Mouse (Mus musculus) MEL (cell line): ENCODE measurements around the gene Rspo1. TPM values are rescaled to one million over a fixed set of nuclear protein-coding genes. Genes with fewer than 3 reads are reported as not detected.

Experiments used
- DNase-seq: peaks from one replicate; pipeline ENCODE4 v3.0.0; 2011; ENCODE audit warnings: low read depth, low spot score
- H3K27ac ChIP-seq: 2 replicates; pipeline ENCODE4 v1.5.1; 2012; ENCODE audit warnings: low read depth, mild to moderate bottlenecking, control low read depth, low read length, moderate library complexity; ENCODE audit not compliant: control insufficient read depth
- H3K27me3 ChIP-seq, 2 experiments: fragments of 150-350 bp in 1 of 2; sonication (generic) in 1 of 2; 2 replicates each; pipeline ENCODE4 v1.6.1; 2012; ENCODE audit warnings: low read length in 2 of 2, mild to moderate bottlenecking in 2 of 2, improper control_type of control experiment in 1 of 2, moderate library complexity in 1 of 2; ENCODE audit not compliant: insufficient read depth in 2 of 2, control insufficient read depth in 1 of 2
- H3K36me3 ChIP-seq, 2 experiments: 2 replicates each; pipeline ENCODE4 v1.6.1; 2012 to 2014; ENCODE audit warnings: low read length in 2 of 2, improper control_type of control experiment in 1 of 2, inconsistent platforms in 1 of 2, mild to moderate bottlenecking in 1 of 2; ENCODE audit not compliant: insufficient read depth in 2 of 2, control insufficient read depth in 1 of 2
- H3K4me1 ChIP-seq, 2 experiments: fragments of 150-350 bp in 1 of 2; sonication (generic) in 1 of 2; 2 replicates each; pipeline ENCODE4 v1.6.1; 2012; ENCODE audit warnings: low read length in 2 of 2, improper control_type of control experiment in 1 of 2, mild to moderate bottlenecking in 1 of 2; ENCODE audit not compliant: insufficient read depth in 2 of 2, control insufficient read depth in 1 of 2
- H3K4me3 ChIP-seq, 2 experiments: fragments of 150-350 bp in 1 of 2; sonication (generic) in 1 of 2; 2 replicates each; pipeline ENCODE4 v1.5.1; 2012; ENCODE audit warnings: low read depth in 2 of 2, low read length in 2 of 2, mild to moderate bottlenecking in 2 of 2, moderate library complexity in 2 of 2, control low read depth in 1 of 2, improper control_type of control experiment in 1 of 2; ENCODE audit not compliant: control insufficient read depth in 1 of 2, insufficient read depth in 1 of 2
- H3K79me2 ChIP-seq: 2 replicates; pipeline ENCODE4 v1.6.1; 2012; ENCODE audit warnings: mild to moderate bottlenecking, low read length, moderate library complexity; ENCODE audit not compliant: control insufficient read depth, poor library complexity, insufficient read depth
- H3K9ac ChIP-seq: 2 replicates; pipeline ENCODE4 v1.6.1; 2012; ENCODE audit warnings: low read depth, mild to moderate bottlenecking, control low read depth, low read length, moderate library complexity; ENCODE audit not compliant: control insufficient read depth, poor library complexity, severe bottlenecking
- H3K9me3 ChIP-seq: fragments of 150-350 bp; sonication (generic); replicated peaks from 2 replicates; pipeline ENCODE4 v1.6.1; 2012; ENCODE audit warnings: mild to moderate bottlenecking, low read length, improper control_type of control experiment, moderate library complexity; ENCODE audit not compliant: insufficient read depth
- CHD1 ChIP-seq: IDR thresholded peaks from 2 replicates; pipeline ENCODE4 v1.6.1; 2012; ENCODE audit warnings: low read depth, mild to moderate bottlenecking, inconsistent platforms, low read length, improper control_type of control experiment
- CTCF ChIP-seq, 3 experiments: IDR thresholded peaks in 2 of 3; conservative IDR thresholded peaks in 1 of 3; 2 replicates each; pipeline ENCODE4 v1.5.1; 2011 to 2012; ENCODE audit warnings: low read length in 3 of 3, low read depth in 2 of 3, mild to moderate bottlenecking in 2 of 3, improper control_type of control experiment in 1 of 3, inconsistent platforms in 1 of 3, mixed read lengths in 1 of 3, moderate library complexity in 1 of 3; ENCODE audit not compliant: control insufficient read depth in 1 of 3, insufficient read depth in 1 of 3, poor library complexity in 1 of 3, severe bottlenecking in 1 of 3
- GATA1 ChIP-seq: IDR thresholded peaks from 2 replicates; pipeline ENCODE4 v1.6.1; 2011; ENCODE audit warnings: low read depth, low read length, improper control_type of control experiment
- HCFC1 ChIP-seq: IDR thresholded peaks from 2 replicates; pipeline ENCODE4 v1.6.1; 2012; ENCODE audit warnings: low read depth, mild to moderate bottlenecking, inconsistent platforms, low read length, improper control_type of control experiment, moderate library complexity
- MAFK ChIP-seq: IDR thresholded peaks from 2 replicates; pipeline ENCODE4 v1.6.1; 2011; ENCODE audit warnings: low read depth, mild to moderate bottlenecking, low read length, improper control_type of control experiment, borderline replicate concordance
- MAX ChIP-seq: IDR thresholded peaks from 2 replicates; pipeline ENCODE4 v1.6.1; 2011; ENCODE audit warnings: low read length, improper control_type of control experiment
- MXI1 ChIP-seq: IDR thresholded peaks from 2 replicates; pipeline ENCODE4 v1.6.1; 2011; ENCODE audit warnings: mild to moderate bottlenecking, low read depth, low read length, improper control_type of control experiment
- POLR2A ChIP-seq, 2 experiments: IDR thresholded peaks; 2 replicates each; pipeline ENCODE4 v1.6.1; 2011 to 2012; ENCODE audit warnings: low read length in 2 of 2, mild to moderate bottlenecking in 2 of 2, control low read depth in 1 of 2, improper control_type of control experiment in 1 of 2, low read depth in 1 of 2, moderate library complexity in 1 of 2; ENCODE audit not compliant: control insufficient read depth in 1 of 2, insufficient read depth in 1 of 2, poor library complexity in 1 of 2
- POLR2AphosphoS5 ChIP-seq: IDR thresholded peaks from 2 replicates; pipeline ENCODE4 v1.6.1; 2012; ENCODE audit warnings: low read depth, borderline replicate concordance, mild to moderate bottlenecking, inconsistent platforms, low read length, moderate library complexity, mixed read lengths
- RAD21 ChIP-seq: IDR thresholded peaks from 2 replicates; pipeline ENCODE4 v1.6.1; 2011; ENCODE audit warnings: mild to moderate bottlenecking, low read depth, low read length, improper control_type of control experiment
- SMC3 ChIP-seq: IDR thresholded peaks from 2 replicates; pipeline ENCODE4 v1.6.1; 2011; ENCODE audit warnings: low read depth, low read length, improper control_type of control experiment
- TAL1 ChIP-seq: IDR thresholded peaks from 2 replicates; pipeline ENCODE4 v1.6.1; 2012; ENCODE audit warnings: mild to moderate bottlenecking, inconsistent platforms, low read length, moderate library complexity, mixed read lengths
- TBP ChIP-seq: IDR thresholded peaks from 2 replicates; pipeline ENCODE4 v1.8.0; 2011; ENCODE audit warnings: low read depth, low read length, improper control_type of control experiment
- USF1 ChIP-seq: IDR thresholded peaks from 2 replicates; pipeline ENCODE4 v1.6.1; 2014; ENCODE audit warnings: low read depth, mild to moderate bottlenecking, inconsistent platforms, low read length, improper control_type of control experiment, moderate library complexity
- ZC3H11A ChIP-seq: IDR thresholded peaks from 2 replicates; pipeline ENCODE4 v1.6.1; 2012; ENCODE audit warnings: low read depth, mild to moderate bottlenecking, inconsistent platforms, low read length, improper control_type of control experiment
- polyA plus RNA-seq, 2 experiments: library from polyadenylated mRNA; stranded (reverse) in 1 of 2; unstranded in 1 of 2; fragments of >175 nt in 1 of 2; fragments of >200 nt in 1 of 2; gene quantifications; 2 replicates each; pipeline versions ENCODE4 v1.2.1 to v1.2.4; 2012; ENCODE audit warnings: low replicate concordance in 2 of 2, low read depth in 1 of 2; ENCODE audit not compliant: insufficient read length in 2 of 2, insufficient read depth in 1 of 2, missing spikeins in 1 of 2
- total RNA-seq: library from RNA; depleted of rRNA; stranded (reverse); fragments of 300-350 nt; gene quantifications from 2 replicates; pipeline ENCODE4 v1.2.3, GENCODE M21; 2012

Gene Rspo1
- total and polyA plus RNA-seq, 3 experiments, result not detected

DNA sequence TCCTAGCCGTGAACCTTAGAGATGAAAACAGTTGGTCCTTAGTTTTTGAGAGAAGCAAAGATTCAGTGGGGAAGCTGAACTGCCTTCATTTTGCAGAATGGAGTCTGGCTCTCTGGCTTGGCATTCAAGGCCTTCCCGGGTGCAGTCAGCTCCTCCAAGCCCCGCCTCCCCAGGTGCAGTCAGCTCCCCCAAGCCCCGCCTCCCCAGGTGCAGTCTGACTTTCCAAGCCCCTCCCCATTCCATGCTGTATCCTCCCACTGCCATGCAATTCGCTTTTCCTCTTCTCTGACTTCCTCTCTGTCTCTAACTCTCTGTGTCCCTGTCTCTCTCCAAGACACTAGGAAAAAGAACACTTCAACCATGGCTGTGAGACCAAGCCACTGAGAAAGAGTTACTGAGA is 8.0 kb upstream of the Rspo1 start:
- Histone ChIP-seq H3K36me3 (no peaks in the 10 kb centered on the region), H3K27me3 (no peaks in the 10 kb centered on the region), H3K79me2 (no peaks in the 10 kb centered on the region)

DNA sequence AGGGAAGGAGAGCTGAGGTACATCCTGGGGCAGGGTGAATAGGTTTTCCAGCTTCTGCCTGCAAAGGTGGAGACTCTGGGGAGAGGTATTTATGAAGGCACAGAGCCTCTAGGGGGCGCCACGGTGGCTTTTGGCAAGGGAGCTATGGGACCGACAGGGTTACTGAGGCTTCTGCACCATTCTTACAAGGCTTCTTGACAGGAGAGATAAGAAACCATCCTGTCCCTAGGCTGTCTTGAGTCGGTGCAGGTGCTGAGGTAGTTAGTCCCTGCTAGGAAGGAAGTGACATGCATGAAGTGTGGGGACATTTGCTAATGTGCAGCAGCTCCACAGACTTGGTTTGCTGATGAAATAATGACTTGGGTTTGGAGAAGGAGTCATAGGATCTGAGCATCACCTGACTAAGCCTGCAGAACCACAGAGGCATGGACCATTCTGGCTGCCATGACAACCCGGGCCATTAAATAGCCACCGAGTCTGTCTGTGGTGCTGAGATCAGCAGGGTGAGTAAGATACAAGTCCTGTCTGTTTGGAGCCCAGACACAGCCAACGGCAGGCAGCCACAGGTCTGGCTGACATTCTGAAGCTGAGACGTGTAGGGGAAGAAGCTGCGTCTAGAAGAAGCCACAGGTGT is 2.2 kb upstream of the Rspo1 start:
- Histone ChIP-seq H3K36me3 (no peaks in the 10 kb centered on the region), H3K9me3 (no peaks in the 10 kb centered on the region), H3K79me2 (no peaks in the 10 kb centered on the region), H3K9ac (no peak overlapping the region), H3K4me1 (no peaks in the 10 kb centered on the region), H3K27me3 (no peaks in the 10 kb centered on the region), H3K27ac (no peak overlapping the region), H3K4me3 (no peak overlapping the region)
- TF ChIP-seq USF1 (no peak), RAD21 (peak; percentile 28), TBP (no peak), ZC3H11A (no peak), SMC3 (peak; percentile 26; the same call in 1 of the 2 replicates), GATA1 (no peak), CHD1 (no peak), MAX (no peak), CTCF (IDR thresholded peaks at IDR 0.05 in 2 of 3, conservative IDR thresholded peaks at IDR 0.05 in 1 of 3; ENCODE audit: control insufficient read depth in 1 of 3, insufficient read depth in 1 of 3, low read depth in 2 of 3, low read length in 3 of 3, poor library complexity in 1 of 3, severe bottlenecking in 1 of 3) (peak; percentile 37 to 68 (median 55)), TAL1 (no peak)
- DNase-seq, result peak; percentile 48

More for the DNA sequence above, 8.0 kb upstream of the Rspo1 start:
- Histone ChIP-seq H3K4me3 (no peak overlapping the region), H3K9ac (no peak overlapping the region), H3K27ac (no peak overlapping the region), H3K9me3 (no peaks in the 10 kb centered on the region), H3K4me1 (no peaks in the 10 kb centered on the region)
- DNase-seq, result no peak
- no peak for TF ChIP-seq TBP
- no peak for TF ChIP-seq POLR2A (IDR thresholded peaks at IDR 0.05; ENCODE audit: control insufficient read depth in 1 of 2, insufficient read depth in 1 of 2, low read depth in 1 of 2, low read length in 2 of 2, poor library complexity in 1 of 2)
- no peak for TF ChIP-seq ZC3H11A
- TF ChIP-seq USF1, result no peak
- no peak for TF ChIP-seq SMC3
- no peak for TF ChIP-seq MAX
- no peak for TF ChIP-seq POLR2AphosphoS5
- no peak for TF ChIP-seq MAFK
- no peak for TF ChIP-seq MXI1
- no peak for TF ChIP-seq HCFC1
- TF ChIP-seq, all 39 proteins: peak for 0
